Mouse (Mus musculus): ENCODE results near the gene Pde6b.
A peak's percentile ranks its signal among the peaks of the same experiment; 100 is the strongest.

The Pde6b gene

DNA sequence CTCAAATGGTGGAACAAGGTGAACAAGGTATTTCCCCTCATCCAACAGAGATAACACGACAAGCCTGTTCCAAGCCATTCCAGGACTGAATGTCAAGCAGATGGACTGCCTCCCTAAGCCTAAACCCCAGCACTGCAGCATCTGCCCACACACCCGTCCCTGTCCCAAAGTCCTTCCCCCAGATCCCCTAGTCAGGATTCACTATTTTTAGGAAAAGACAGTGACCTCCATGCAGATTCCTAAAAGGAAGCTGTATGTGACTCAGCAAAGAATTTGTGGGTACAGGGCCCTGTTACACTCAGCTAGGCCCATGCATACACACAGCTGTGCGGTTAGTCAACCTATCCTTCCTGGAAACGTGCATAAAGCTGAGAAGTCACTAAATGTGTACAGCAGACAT lies 1.7 kb upstream of the Pde6b start:
- DNase-seq (ENCODE audit: low read depth, low spot score): no peak

DNA sequence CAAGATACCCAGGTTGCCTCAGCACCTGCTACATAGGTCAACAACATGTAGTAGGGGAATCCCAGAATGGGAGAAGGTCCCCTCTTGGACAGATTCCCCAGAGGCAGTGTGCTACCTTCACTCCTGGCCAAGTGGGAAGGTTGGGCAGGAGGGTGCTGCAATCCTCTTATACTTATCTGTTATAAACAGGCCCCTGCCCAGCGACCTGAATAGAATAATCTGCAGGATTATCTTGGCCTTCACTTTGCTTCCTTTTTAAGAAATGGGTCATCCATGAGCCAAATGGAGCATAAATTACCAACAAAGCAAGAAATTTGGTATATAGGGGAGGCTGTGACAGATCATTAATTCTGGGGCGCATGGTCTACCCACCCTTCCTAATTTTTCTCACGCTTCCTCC lies 1.6 kb downstream of the Pde6b start:
- DNase-seq (ENCODE audit: low read depth, low spot score): no peak

- no peak for DNase-seq (ENCODE audit: low read depth, low spot score)
Observed at GRCm38 (mm10) chr5:108403453-108403852, 15.3 kb downstream of the Pde6b start.

DNA sequence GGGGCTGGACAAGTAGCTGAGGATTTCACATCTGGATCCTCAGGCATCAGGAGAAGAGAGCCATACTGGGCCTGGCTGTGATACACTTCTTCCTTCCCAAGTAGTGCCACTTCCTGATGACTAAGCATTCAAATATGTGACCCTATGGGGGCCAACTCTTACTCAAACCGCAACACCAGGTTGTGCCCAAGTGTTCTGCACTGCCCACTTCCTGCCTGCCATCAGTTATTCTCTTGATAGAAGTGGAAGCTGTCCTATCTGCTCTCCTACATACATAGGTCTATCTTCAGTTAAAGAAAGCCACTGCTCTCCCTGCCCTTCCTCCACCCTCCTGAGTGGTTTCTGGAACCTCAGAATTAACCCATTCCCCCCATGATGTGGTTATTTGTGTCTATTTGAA lies 17.3 kb downstream of the Pde6b start:
- peak; percentile 12 for DNase-seq (ENCODE audit: low read depth, low spot score)

DNA sequence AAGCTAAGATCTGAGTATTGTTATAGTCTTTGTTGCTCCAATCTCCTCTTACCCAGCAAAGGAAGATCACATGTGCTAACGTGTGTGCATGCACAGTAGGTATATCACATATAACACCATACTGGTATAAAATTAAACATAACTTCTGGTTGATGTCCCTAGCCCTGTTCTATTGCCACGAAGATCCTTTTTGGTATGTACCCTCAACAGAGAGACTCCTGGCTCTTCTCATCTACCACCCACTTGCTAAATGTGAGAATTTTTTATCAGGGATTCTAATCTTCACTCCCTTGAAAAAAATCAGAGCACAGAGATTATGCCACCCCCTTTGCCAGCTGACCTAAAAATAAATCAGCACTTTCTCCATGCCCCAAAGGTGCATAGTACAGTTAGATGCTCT lies 18.8 kb downstream of the Pde6b start:
- DNase-seq (ENCODE audit: low read depth, low spot score): no peak

- DNase-seq (ENCODE audit: low read depth, low spot score): no peak
Observed at GRCm38 (mm10) chr5:108414711-108415110, 26.5 kb downstream of the Pde6b start.

DNA sequence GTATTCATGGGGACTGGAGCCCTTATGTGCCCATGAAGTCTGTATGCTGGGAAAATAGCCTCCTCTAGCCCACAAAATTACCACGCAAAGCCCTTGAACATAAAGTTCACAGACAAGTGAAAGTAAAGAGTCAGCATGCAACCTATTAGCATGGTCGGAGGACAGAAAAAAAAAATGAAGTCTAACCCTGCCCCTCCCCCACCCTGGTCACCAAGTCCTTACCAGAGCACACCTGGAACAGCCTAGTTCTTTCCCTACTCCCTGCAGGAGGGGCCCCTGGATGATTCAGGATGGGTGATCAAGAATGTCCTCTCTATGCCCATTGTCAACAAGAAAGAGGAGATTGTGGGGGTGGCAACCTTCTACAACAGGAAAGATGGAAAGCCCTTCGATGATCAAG lies 34.5 kb downstream of the Pde6b start:
- no peak for DNase-seq (ENCODE audit: low read depth, low spot score)

GRCm38 (mm10) chr5:108423427-108423826 lies 35.2 kb downstream of the Pde6b start:
- no peak for DNase-seq (ENCODE audit: low read depth, low spot score)

- peak; percentile 57 for DNase-seq (ENCODE audit: low read depth, low spot score)
Observed at GRCm38 (mm10) chr5:108427186-108427585, 39.0 kb downstream of the Pde6b start.

DNA sequence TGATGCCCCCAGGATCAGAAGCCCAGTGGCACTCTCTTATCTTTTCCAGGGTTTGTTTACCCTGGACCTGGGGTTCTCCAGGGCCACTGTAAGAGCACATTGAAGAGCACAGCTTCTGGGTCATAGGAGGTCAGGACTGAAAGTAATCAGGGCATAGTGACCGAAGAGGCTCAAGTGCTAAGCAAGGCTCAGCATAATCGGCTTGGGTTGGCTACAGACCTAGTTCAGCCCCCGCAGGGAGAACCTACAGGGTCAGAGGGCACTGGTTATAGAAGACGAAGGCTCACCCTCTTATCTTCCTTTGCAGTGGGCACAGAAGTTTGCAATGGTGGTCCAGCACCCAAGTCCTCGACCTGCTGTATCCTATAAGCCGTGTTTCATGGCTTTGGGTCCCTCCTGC lies 43.0 kb downstream of the Pde6b start:
- no peak for DNase-seq (ENCODE audit: low read depth, low spot score)

DNA sequence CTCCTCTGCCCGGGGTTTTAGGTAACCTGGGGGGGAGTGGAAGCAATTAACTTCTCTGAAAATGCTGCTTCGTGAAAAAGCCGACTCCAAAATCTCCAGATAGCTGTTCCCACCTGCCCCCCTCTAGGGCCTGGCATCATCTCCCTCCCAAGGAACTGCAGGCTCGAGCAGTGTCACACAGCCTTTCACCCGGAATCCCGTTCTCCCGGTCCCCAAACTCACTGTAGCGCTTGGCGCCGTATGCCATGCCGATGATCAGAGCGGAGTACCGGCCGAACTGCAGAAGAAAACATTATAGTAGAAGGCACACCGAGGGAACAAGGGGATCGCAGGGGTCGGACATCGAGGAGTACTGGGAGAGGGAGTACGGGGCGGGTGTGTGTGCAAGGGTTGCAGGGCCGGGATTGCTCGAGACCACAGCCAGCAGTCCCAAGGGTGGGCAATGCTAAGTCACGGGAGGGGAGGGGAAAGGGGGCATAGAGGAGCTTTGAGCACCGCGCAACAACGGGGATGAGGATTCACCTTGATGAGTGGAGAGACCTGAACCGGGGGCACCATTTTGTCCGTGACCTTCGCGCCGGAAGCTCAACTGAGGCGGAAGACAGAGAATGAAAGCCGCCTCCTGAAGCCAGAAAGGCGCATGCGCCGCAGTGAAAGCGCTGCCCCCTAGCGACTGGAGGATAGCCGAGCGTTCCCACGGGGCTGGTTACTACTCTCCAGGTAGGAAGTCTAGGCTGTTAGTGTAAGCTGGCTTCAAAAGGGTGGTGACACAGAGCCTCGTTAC lies 45.8 kb downstream of the Pde6b start, which contains the start of gene Atp5k:
Atp5k (minus strand) TSS at position 645 of the 784 bp plus-strand sequence.
- DNase-seq (ENCODE audit: low read depth, low spot score): peak; percentile 93

DNA sequence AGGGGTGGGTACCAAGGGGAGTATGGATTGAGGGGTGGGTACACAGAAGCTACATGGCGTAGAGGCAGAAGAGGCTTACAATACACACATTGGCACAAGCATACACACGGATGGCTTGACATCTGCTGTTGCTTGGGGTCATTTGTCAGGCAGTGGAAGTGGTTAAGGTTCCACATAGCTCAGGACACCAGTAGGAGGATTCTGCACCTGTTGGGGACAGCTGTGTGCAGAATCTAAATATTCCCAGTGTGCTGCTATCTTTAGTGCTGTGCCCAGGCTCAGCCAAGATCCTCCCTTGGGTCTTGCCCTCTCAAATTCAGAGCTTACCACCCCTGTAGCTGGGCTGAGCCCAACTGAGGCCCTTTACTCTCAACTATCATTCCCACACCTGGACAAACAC lies 47.9 kb downstream of the Pde6b start:
- DNase-seq (ENCODE audit: low read depth, low spot score): no peak

GRCm38 (mm10) chr5:108446973-108447372 lies 58.8 kb downstream of the Pde6b start:
- no peak for DNase-seq (ENCODE audit: low read depth, low spot score)

- DNase-seq (ENCODE audit: low read depth, low spot score): no peak
Observed at GRCm38 (mm10) chr5:108447857-108448256, 59.7 kb downstream of the Pde6b start.

GRCm38 (mm10) chr5:108448785-108449668 lies 60.8 kb downstream of the Pde6b start, which contains the start of gene Mfsd7a:
Gene Mfsd7a (minus strand): TSS chr5:108448891.
- no peak for DNase-seq (ENCODE audit: low read depth, low spot score)

GRCm38 (mm10) chr5:108450837-108451540 lies 62.8 kb downstream of the Pde6b start:
- DNase-seq (ENCODE audit: low read depth, low spot score): no peak

DNA sequence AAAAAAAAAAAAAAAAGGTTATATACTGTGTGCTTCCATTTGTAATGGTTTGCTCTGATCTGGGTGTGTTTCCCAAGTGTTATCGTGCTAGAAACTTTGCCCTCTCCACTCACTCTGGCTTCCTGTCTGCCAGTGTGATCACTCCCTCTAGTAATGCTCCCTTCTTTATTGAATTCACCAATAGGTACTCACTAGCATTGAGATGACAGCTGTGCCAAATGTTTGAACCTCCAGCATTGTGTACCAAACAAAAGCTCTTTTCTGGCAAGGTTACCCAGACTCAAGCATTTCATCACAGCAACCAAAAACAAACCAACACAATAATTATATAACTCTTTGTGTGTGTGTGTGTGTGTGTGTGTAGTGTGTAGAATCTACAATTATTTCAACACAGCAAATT lies 63.4 kb downstream of the Pde6b start:
- DNase-seq (ENCODE audit: low read depth, low spot score): no peak

GRCm38 (mm10) chr5:108452422-108452821 lies 64.2 kb downstream of the Pde6b start:
- DNase-seq (ENCODE audit: low read depth, low spot score): no peak

DNA sequence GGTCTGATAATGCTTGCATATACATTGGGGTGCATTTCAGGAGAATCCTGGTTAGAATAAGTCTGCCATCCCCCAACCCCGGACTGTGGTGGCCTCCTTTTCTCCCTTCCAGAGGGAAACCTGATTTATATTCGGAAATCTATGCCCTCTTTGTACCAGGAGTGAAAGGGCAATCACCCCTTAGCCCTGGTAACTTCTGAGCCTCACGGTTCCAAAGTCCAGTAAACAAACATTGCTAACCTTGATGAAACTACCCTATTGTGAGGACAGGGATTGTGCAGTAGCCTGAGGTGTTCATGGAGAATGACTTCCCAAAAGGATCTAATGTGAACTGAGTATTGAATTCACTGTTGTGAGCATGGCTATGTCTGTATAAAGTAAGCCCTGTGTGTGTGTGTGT lies 65.9 kb downstream of the Pde6b start:
- DNase-seq (ENCODE audit: low read depth, low spot score): no peak

DNA sequence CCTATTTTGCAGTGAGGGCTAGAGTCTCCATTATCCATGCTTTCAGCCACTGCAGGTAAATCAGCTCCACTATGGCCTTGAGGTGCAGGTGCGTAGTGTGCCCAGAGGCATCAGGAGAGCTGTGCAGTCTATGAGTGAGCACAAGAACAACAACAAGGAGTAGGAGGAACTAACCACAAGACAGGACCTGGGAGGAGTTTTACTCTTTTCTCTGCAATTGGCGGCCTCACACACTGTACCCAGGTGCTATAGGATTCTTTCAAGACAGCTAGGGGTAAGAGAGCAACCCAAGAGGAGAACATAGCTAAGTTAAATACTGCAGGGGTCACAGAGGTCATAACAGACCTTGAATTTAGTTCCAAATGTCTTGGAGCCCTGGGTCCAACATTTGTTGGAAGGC lies 70.5 kb downstream of the Pde6b start:
- peak; percentile 14 for DNase-seq (ENCODE audit: low read depth, low spot score)

DNA sequence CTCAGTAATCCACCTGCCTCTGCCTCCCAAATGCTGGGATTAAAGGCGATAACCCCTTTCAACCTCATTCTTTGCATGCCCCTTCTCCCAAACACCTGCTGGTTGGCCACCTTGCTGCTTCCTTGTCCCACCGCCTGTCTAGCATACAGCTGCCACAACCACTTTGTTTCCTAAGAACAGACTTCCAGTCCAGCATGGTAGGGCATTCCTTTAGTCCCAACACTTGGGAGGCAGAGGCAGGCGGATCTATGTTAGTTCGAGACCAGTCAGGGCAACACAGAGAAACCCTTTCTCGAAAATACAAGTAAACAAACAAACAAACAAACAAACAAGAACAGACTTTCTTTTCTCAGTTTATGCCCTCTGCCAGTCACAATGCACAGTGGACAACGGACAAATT lies 72.3 kb downstream of the Pde6b start:
- no peak for DNase-seq (ENCODE audit: low read depth, low spot score)

Data from A20 (cell line).